Mouse (Mus musculus) mammary gland, adult 2 months (tissue): ENCODE data around the gene Cstb. TPM values are rescaled to one million over a fixed set of nuclear protein-coding genes. Genes with fewer than 3 reads are reported as not detected.

ENCODE experiments used
- polyA plus RNA-seq: library from polyadenylated mRNA; depleted of rRNA; stranded (reverse); fragments of >200 nt; gene quantifications from 2 replicates; pipeline ENCODE4 v1.2.3, GENCODE M21; 2012; ENCODE audit warnings: low replicate concordance; rRNA removed

The Cstb gene
- polyA plus RNA-seq, result 46.1 and 53.4 TPM in 2 replicates

GRCm38 (mm10) chr10:78425181-78426041 is at the start of gene Cstb:
Gene Cstb, plus strand, starts transcription at chr10:78425669.

GRCm38 (mm10) chr10:78412319-78413151 is 12.9 kb upstream of the Cstb start, which contains the start of gene Rrp1:
Gene Rrp1, minus strand, starts transcription at chr10:78413043.

GRCm38 (mm10) chr10:78464792-78465207 is 39.3 kb downstream of the Cstb start, which contains the start of gene Pdxk:
Gene Pdxk, minus strand, starts transcription at chr10:78464975.

Other genes starting within 250 kb of the Cstb start
- 10.2 and 12.9 TPM in 2 replicates for gene Pwp2, start 240.5 kb upstream of the Cstb start, polyA plus RNA-seq
- gene Trappc10, start 181.0 kb upstream of the Cstb start, polyA plus RNA-seq, result 54.3 and 64.9 TPM in 2 replicates
- gene Agpat3, start 73.2 kb upstream of the Cstb start, polyA plus RNA-seq, result 431 and 505 TPM in 2 replicates
- gene Rrp1, start 12.6 kb upstream of the Cstb start, polyA plus RNA-seq, result 51.0 and 63.2 TPM in 2 replicates
- gene Pdxk, start 39.3 kb downstream of the Cstb start, polyA plus RNA-seq, result 36.1 and 37.3 TPM in 2 replicates
- not detected in 2 replicates for gene Olfr1358, start 91.8 kb downstream of the Cstb start, polyA plus RNA-seq
- 48.0 and 59.2 TPM in 2 replicates for gene Ilvbl, start 148.7 kb downstream of the Cstb start, polyA plus RNA-seq
- gene Syde1, start 166.3 kb downstream of the Cstb start, polyA plus RNA-seq, result 32.6 and 39.2 TPM in 2 replicates
- gene Olfr1357, start 192.4 kb downstream of the Cstb start, polyA plus RNA-seq, result not detected in 2 replicates